Mouse (Mus musculus) embryonic facial prominence, embryonic 11.5 days (tissue): ENCODE data around the gene Atxn1. TPM values are rescaled to one million over a fixed set of nuclear protein-coding genes. Genes with fewer than 3 reads are reported as not detected.

Experiments used
- ATAC-seq: fragments of 200-750 bp; cut with Nextera tagmentation; replicated peaks from 2 replicates; pipeline ENCODE4 v1.8.0; 2017; ENCODE audit warnings: low read depth; ENCODE audit not compliant: insufficient number of reproducible peaks, low FRiP score, low TSS enrichment
- DNase-seq: peaks from one replicate; pipeline ENCODE4 v3.0.0-alpha.2; 2015; ENCODE audit warnings: low spot score
- H3K27ac ChIP-seq: fragments of 300-500 bp; sonication (generic); replicated peaks from 2 replicates; pipeline ENCODE4 v1.5.1; 2014; ENCODE audit warnings: mild to moderate bottlenecking, low read depth, low read length, control low read depth
- H3K27me3 ChIP-seq: fragments of 300-500 bp; sonication (generic); 2 replicates; pipeline ENCODE4 v1.6.1; 2014; ENCODE audit warnings: mild to moderate bottlenecking, low read length, moderate library complexity, mixed read lengths; ENCODE audit not compliant: control insufficient read depth, insufficient read depth
- H3K36me3 ChIP-seq: fragments of 300-500 bp; sonication (generic); replicated peaks from 2 replicates; pipeline ENCODE4 v1.6.1; 2014; ENCODE audit warnings: low read depth, mild to moderate bottlenecking, low read length, moderate library complexity, mixed read lengths; ENCODE audit not compliant: control insufficient read depth, insufficient read depth
- H3K4me1 ChIP-seq: fragments of 300-500 bp; sonication (generic); 2 replicates; pipeline ENCODE4 v1.6.1; 2014; ENCODE audit warnings: low read length, mixed read lengths; ENCODE audit not compliant: control insufficient read depth, insufficient read depth
- H3K4me2 ChIP-seq: fragments of 300-500 bp; sonication (generic); 2 replicates; pipeline ENCODE4 v1.6.1; 2014; ENCODE audit warnings: low read depth, mild to moderate bottlenecking, control low read depth, low read length, moderate library complexity
- H3K4me3 ChIP-seq: fragments of 300-500 bp; sonication (generic); 2 replicates; pipeline ENCODE4 v1.5.1; 2014; ENCODE audit warnings: low read depth, low read length, control low read depth
- H3K9ac ChIP-seq: fragments of 300-500 bp; sonication (generic); replicated peaks from 2 replicates; pipeline ENCODE4 v1.6.1; 2014; ENCODE audit warnings: mild to moderate bottlenecking, control low read depth, low read length
- H3K9me3 ChIP-seq: fragments of 300-500 bp; sonication (generic); replicated peaks from 2 replicates; pipeline ENCODE4 v1.6.1; 2016; ENCODE audit warnings: mild to moderate bottlenecking, low read length, inconsistent platforms, mixed read lengths; ENCODE audit not compliant: control insufficient read depth
- WGBS: fragments of 180-500 bp; shearing (Covaris S2); extraction: QIAGEN DNeasy Blood & Tissue Kit; methylation state at CpG from one replicate; pipeline ENCODE4 v1.1.7; 2014; 5-methylcytosine and 5-hydroxymethylcytosine counted together
- polyA plus RNA-seq: library from polyadenylated mRNA; unstranded; fragments of >200 nt; fragmentation: Nextera tagmentation; extraction: Ambion mirVana; gene quantifications from 2 replicates; pipeline ENCODE4 v1.2.1, GENCODE M21; 2014

The Atxn1 gene
- polyA plus RNA-seq, 1 experiment from 2014 or later: 1.3 TPM

GRCm38 (mm10) chr13:45562011-45562410 is 402.8 kb downstream of the Atxn1 start:
- Histone ChIP-seq H3K27me3 (no peaks in the 10 kb centered on the region), H3K9me3 (no peaks in the 10 kb centered on the region), H3K27ac (no peak overlapping the region), H3K36me3 (no peaks in the 10 kb centered on the region), H3K4me1 (no peaks in the 10 kb centered on the region), H3K4me3 (no peak overlapping the region), H3K9ac (no peak overlapping the region), H3K4me2 (no peak overlapping the region)
- WGBS: 87% methylated on average over 9 of the region's 9 CpGs
- ATAC-seq: no peak
- DNase-seq: no peak

- H3K27me3 ChIP-seq: no peaks in the 10 kb centered on the region
- no peak overlapping the region for H3K4me2 ChIP-seq
- H3K4me1 ChIP-seq: no peaks in the 10 kb centered on the region
- ATAC-seq: no peak
- 74% methylated on average over 7 of the region's 7 CpGs for WGBS
- H3K36me3 ChIP-seq: no peaks in the 10 kb centered on the region
- H3K4me3 ChIP-seq: no peak overlapping the region
- no peaks in the 10 kb centered on the region for H3K9me3 ChIP-seq
- H3K27ac ChIP-seq: no peak overlapping the region
- no peak overlapping the region for H3K9ac ChIP-seq
- DNase-seq: peak; percentile 59
Observed at GRCm38 (mm10) chr13:45560543-45560942, 404.3 kb downstream of the Atxn1 start.

- ATAC-seq (no peak), DNase-seq (no peak)
- 86% methylated on average over 3 of the region's 3 CpGs for WGBS
- no peak overlapping the region for H3K27ac ChIP-seq
- H3K4me3 ChIP-seq: no peak overlapping the region
- no peaks in the 10 kb centered on the region for H3K36me3 ChIP-seq
- H3K4me1 ChIP-seq: no peaks in the 10 kb centered on the region
- no peak overlapping the region for H3K4me2 ChIP-seq
- H3K9ac ChIP-seq: no peak overlapping the region
- no peaks in the 10 kb centered on the region for H3K27me3 ChIP-seq
- H3K9me3 ChIP-seq: no peaks in the 10 kb centered on the region
Observed at GRCm38 (mm10) chr13:45559258-45559657, 405.6 kb downstream of the Atxn1 start.

GRCm38 (mm10) chr13:45558367-45558766 is 406.4 kb downstream of the Atxn1 start:
- no peaks in the 10 kb centered on the region for H3K27me3 ChIP-seq
- WGBS: 75% methylated on average over 4 of the region's 4 CpGs
- DNase-seq (no peak), ATAC-seq (no peak)
- H3K9me3 ChIP-seq: no peaks in the 10 kb centered on the region
- no peak overlapping the region for H3K4me2 ChIP-seq
- no peak overlapping the region for H3K4me3 ChIP-seq
- no peak overlapping the region for H3K9ac ChIP-seq
- no peaks in the 10 kb centered on the region for H3K4me1 ChIP-seq
- H3K27ac ChIP-seq: no peak overlapping the region
- no peaks in the 10 kb centered on the region for H3K36me3 ChIP-seq

GRCm38 (mm10) chr13:45553674-45554073 is 411.1 kb downstream of the Atxn1 start:
- Histone ChIP-seq H3K9me3 (no peaks in the 10 kb centered on the region), H3K4me1 (no peaks in the 10 kb centered on the region), H3K4me2 (no peak overlapping the region), H3K9ac (no peak overlapping the region), H3K4me3 (no peak overlapping the region), H3K27me3 (no peaks in the 10 kb centered on the region), H3K36me3 (no peaks in the 10 kb centered on the region), H3K27ac (no peak overlapping the region)
- DNase-seq (no peak), ATAC-seq (no peak)
- WGBS: 81% methylated on average over 7 of the region's 7 CpGs

GRCm38 (mm10) chr13:45547549-45547948 is 417.3 kb downstream of the Atxn1 start:
- no peaks in the 10 kb centered on the region for H3K36me3 ChIP-seq
- H3K4me2 ChIP-seq: no peak overlapping the region
- no peak overlapping the region for H3K4me3 ChIP-seq
- H3K9me3 ChIP-seq: no peaks in the 10 kb centered on the region
- no peaks in the 10 kb centered on the region for H3K4me1 ChIP-seq
- H3K27ac ChIP-seq: no peak overlapping the region
- H3K9ac ChIP-seq: no peak overlapping the region
- DNase-seq (no peak), ATAC-seq (no peak)
- WGBS: 81% methylated on average over 5 of the region's 5 CpGs
- H3K27me3 ChIP-seq: no peaks in the 10 kb centered on the region

GRCm38 (mm10) chr13:45546946-45547345 is 417.9 kb downstream of the Atxn1 start:
- ATAC-seq: no peak
- 82% methylated on average over 4 of the region's 4 CpGs for WGBS
- no peak overlapping the region for H3K4me3 ChIP-seq
- no peak overlapping the region for H3K4me2 ChIP-seq
- no peaks in the 10 kb centered on the region for H3K36me3 ChIP-seq
- H3K27ac ChIP-seq: no peak overlapping the region
- no peaks in the 10 kb centered on the region for H3K27me3 ChIP-seq
- no peaks in the 10 kb centered on the region for H3K9me3 ChIP-seq
- no peak for DNase-seq
- no peaks in the 10 kb centered on the region for H3K4me1 ChIP-seq
- H3K9ac ChIP-seq: no peak overlapping the region

- Histone ChIP-seq H3K4me2 (no peak overlapping the region), H3K4me1 (no peaks in the 10 kb centered on the region), H3K4me3 (no peak overlapping the region), H3K9ac (no peak overlapping the region), H3K9me3 (no peaks in the 10 kb centered on the region), H3K27me3 (no peaks in the 10 kb centered on the region), H3K27ac (no peak overlapping the region), H3K36me3 (no peaks in the 10 kb centered on the region)
- WGBS: 89% methylated on average over 13 of the region's 13 CpGs
- ATAC-seq: 0 out of 2 replicates have a peak, but pooled peaks have one; percentile 48
- DNase-seq: no peak
Observed at GRCm38 (mm10) chr13:45545974-45546373, 418.8 kb downstream of the Atxn1 start.
